Mouse (Mus musculus) A20 (cell line): ENCODE results near the gene Myh7.
"Not testable (repeated sequence)": the region's sequence is repeated elsewhere in the genome, so short reads cannot be mapped to it uniquely, and the experiment has no call there.

Experiments used
- DNase-seq: peaks from one replicate; pipeline ENCODE4 v3.0.0-alpha.2; 2011; ENCODE audit warnings: low read depth, low spot score

The Myh7 gene

GRCm38 (mm10) chr14:55003878-55004855 is 9.7 kb upstream of the Myh7 start:
- DNase-seq: no peak

- no peak for DNase-seq
These were observed 8.3 kb upstream of the Myh7 start for GRCm38 (mm10) chr14:55002687-55003120.

- no peak for DNase-seq
These were observed 7.7 kb upstream of the Myh7 start for GRCm38 (mm10) chr14:55001938-55002686.

- DNase-seq: no peak
These were observed 7.0 kb upstream of the Myh7 start for GRCm38 (mm10) chr14:55001446-55001845.

GRCm38 (mm10) chr14:55000814-55001213 is 6.4 kb upstream of the Myh7 start:
- no peak for DNase-seq

GRCm38 (mm10) chr14:54999868-55000267 is 5.4 kb upstream of the Myh7 start:
- not testable (repeated sequence) for DNase-seq

- DNase-seq: no peak
These were observed 4.3 kb upstream of the Myh7 start for GRCm38 (mm10) chr14:54998680-54999079.

GRCm38 (mm10) chr14:54997297-54997696 is 2.9 kb upstream of the Myh7 start:
- DNase-seq: no peak

GRCm38 (mm10) chr14:54996793-54997192 is 2.4 kb upstream of the Myh7 start:
- no peak for DNase-seq

- DNase-seq: peak; percentile 13
These were observed 1.2 kb upstream of the Myh7 start for GRCm38 (mm10) chr14:54995457-54996138.

- no peak for DNase-seq
These were observed 402 bp upstream of the Myh7 start for GRCm38 (mm10) chr14:54994869-54995186.

GRCm38 (mm10) chr14:54993636-54994035 is 790 bp downstream of the Myh7 start:
- DNase-seq: no peak

GRCm38 (mm10) chr14:54992196-54992595 is 2.2 kb downstream of the Myh7 start:
- no peak for DNase-seq

GRCm38 (mm10) chr14:54989886-54990441 is 4.5 kb downstream of the Myh7 start:
- DNase-seq: no peak

GRCm38 (mm10) chr14:54988882-54989281 is 5.5 kb downstream of the Myh7 start:
- no peak for DNase-seq

GRCm38 (mm10) chr14:54988350-54988874 is 6.0 kb downstream of the Myh7 start:
- not testable (repeated sequence) for DNase-seq

GRCm38 (mm10) chr14:54981934-54982333 is 12.5 kb downstream of the Myh7 start:
- DNase-seq: no peak

- DNase-seq: no peak
These were observed 15.8 kb downstream of the Myh7 start for GRCm38 (mm10) chr14:54978664-54979063.

GRCm38 (mm10) chr14:54976633-54977032 is 17.8 kb downstream of the Myh7 start, which contains the start of gene Gm17428:
Gm17428 (plus strand) TSS chr14:54976933.
- no peak for DNase-seq

- DNase-seq: no peak
These were observed 20.2 kb downstream of the Myh7 start for GRCm38 (mm10) chr14:54974068-54974791.

GRCm38 (mm10) chr14:54972786-54973185 is 21.6 kb downstream of the Myh7 start:
- DNase-seq: not testable (repeated sequence)
